Mouse (Mus musculus): ENCODE data around the gene Thoc7. TPM values are rescaled to one million over a fixed set of nuclear protein-coding genes. Genes with fewer than 3 reads are reported as not detected.

The Thoc7 gene
- 191 and 193 TPM in 2 replicates for polyA plus RNA-seq (2016; fragmentation: Nextera tagmentation; extraction: Ambion mirVana)

- Histone ChIP-seq H3K9me3 (no peaks in the 10 kb centered on the region), H3K4me3 (peak within 1 kb of the TSS; percentile 87), H3K4me2 (replicated peaks) (peak within 1 kb of the TSS; percentile 65), H3K27me3 (no peaks in the 10 kb centered on the region), H3K9ac (peak within 1 kb of the TSS; percentile 99), H3K4me1 (peaks cover 12% of the 10 kb centered on the region), H3K27ac (peak within 1 kb of the TSS; percentile 91), H3K36me3 (no peaks in the 10 kb centered on the region)
- 5% methylated on average over 43 of the region's 56 CpGs for whole genome bisulfite sequencing
- ATAC-seq (ENCODE audit: insufficient number of reproducible peaks, insufficient read depth, low FRiP score, low TSS enrichment), result peak; percentile 37; the same call in 1 of the 2 replicates
Measured at GRCm38 (mm10) chr14:13961401-13962112, at the start of gene Thoc7, which contains the start of gene Atxn7. Gene Thoc7 (minus strand): TSS chr14:13961852. Gene Atxn7 (plus strand): TSS chr14:13961440.

- Histone ChIP-seq H3K4me3 (no peak overlapping the region), H3K9me3 (no peaks in the 10 kb centered on the region), H3K27ac (no peak overlapping the region), H3K36me3 (no peaks in the 10 kb centered on the region), H3K4me2 (replicated peaks) (no peak overlapping the region), H3K4me1 (peaks cover 13% of the 10 kb centered on the region; the same call in 1 of the 2 replicates), H3K9ac (no peak overlapping the region), H3K27me3 (no peaks in the 10 kb centered on the region)
- ATAC-seq (ENCODE audit: insufficient number of reproducible peaks, insufficient read depth, low FRiP score, low TSS enrichment), result no peak
- WGBS, result 75% methylated on average over 6 of the region's 6 CpGs
Measured at GRCm38 (mm10) chr14:14009712-14010111, 48.1 kb upstream of the Thoc7 start.

- no peak overlapping the region for H3K9ac ChIP-seq
- H3K27me3 ChIP-seq, result no peaks in the 10 kb centered on the region
- no peak overlapping the region for H3K27ac ChIP-seq
- no peak overlapping the region for H3K4me3 ChIP-seq
- H3K4me2 ChIP-seq (replicated peaks), result no peak overlapping the region
- WGBS, result 95% methylated on average over 7 of the region's 7 CpGs
- H3K4me1 ChIP-seq, result no peaks in the 10 kb centered on the region
- no peaks in the 10 kb centered on the region for H3K9me3 ChIP-seq
- no peak for ATAC-seq (ENCODE audit: insufficient number of reproducible peaks, insufficient read depth, low FRiP score, low TSS enrichment)
- H3K36me3 ChIP-seq, result no peaks in the 10 kb centered on the region
Measured at GRCm38 (mm10) chr14:14002771-14003170, 41.1 kb upstream of the Thoc7 start.

- no peak overlapping the region for H3K9ac ChIP-seq
- no peak for ATAC-seq (ENCODE audit: insufficient number of reproducible peaks, insufficient read depth, low FRiP score, low TSS enrichment)
- H3K4me2 ChIP-seq (replicated peaks), result no peak overlapping the region
- H3K36me3 ChIP-seq, result no peaks in the 10 kb centered on the region
- no peak overlapping the region for H3K4me3 ChIP-seq
- 72% methylated on average over 9 of the region's 9 CpGs for WGBS
- H3K27ac ChIP-seq, result no peak overlapping the region
- H3K9me3 ChIP-seq, result no peaks in the 10 kb centered on the region
- H3K4me1 ChIP-seq, result no peaks in the 10 kb centered on the region
- H3K27me3 ChIP-seq, result no peaks in the 10 kb centered on the region
Measured at GRCm38 (mm10) chr14:13995206-13996097, 33.8 kb upstream of the Thoc7 start.

GRCm38 (mm10) chr14:13990741-13991140, 29.1 kb upstream of the Thoc7 start:
- no peak overlapping the region for H3K9ac ChIP-seq
- H3K4me1 ChIP-seq, result no peaks in the 10 kb centered on the region
- H3K4me2 ChIP-seq (replicated peaks), result no peak overlapping the region
- no peaks in the 10 kb centered on the region for H3K36me3 ChIP-seq
- H3K4me3 ChIP-seq, result no peak overlapping the region
- WGBS, result 84% methylated on average over 3 of the region's 3 CpGs
- ATAC-seq (ENCODE audit: insufficient number of reproducible peaks, insufficient read depth, low FRiP score, low TSS enrichment), result no peak
- no peaks in the 10 kb centered on the region for H3K27me3 ChIP-seq
- H3K27ac ChIP-seq, result no peak overlapping the region
- no peaks in the 10 kb centered on the region for H3K9me3 ChIP-seq

GRCm38 (mm10) chr14:13988397-13988796, 26.7 kb upstream of the Thoc7 start:
- H3K9ac ChIP-seq, result no peak overlapping the region
- H3K27ac ChIP-seq, result no peak overlapping the region
- H3K4me3 ChIP-seq, result no peak overlapping the region
- WGBS, result 64% methylated on average over 2 of the region's 2 CpGs
- no peaks in the 10 kb centered on the region for H3K4me1 ChIP-seq
- H3K36me3 ChIP-seq, result no peaks in the 10 kb centered on the region
- no peak for ATAC-seq (ENCODE audit: insufficient number of reproducible peaks, insufficient read depth, low FRiP score, low TSS enrichment)
- no peak overlapping the region for H3K4me2 ChIP-seq (replicated peaks)
- no peaks in the 10 kb centered on the region for H3K27me3 ChIP-seq
- no peaks in the 10 kb centered on the region for H3K9me3 ChIP-seq

- Histone ChIP-seq H3K4me1 (no peaks in the 10 kb centered on the region), H3K27ac (no peak overlapping the region), H3K4me2 (replicated peaks) (no peak overlapping the region), H3K4me3 (no peak overlapping the region), H3K9ac (no peak overlapping the region), H3K27me3 (no peaks in the 10 kb centered on the region), H3K9me3 (no peaks in the 10 kb centered on the region), H3K36me3 (no peaks in the 10 kb centered on the region)
- no peak for ATAC-seq (ENCODE audit: insufficient number of reproducible peaks, insufficient read depth, low FRiP score, low TSS enrichment)
- 53% methylated on average over 2 of the region's 2 CpGs for WGBS
Measured at GRCm38 (mm10) chr14:13982174-13982573, 20.5 kb upstream of the Thoc7 start.

DNA sequence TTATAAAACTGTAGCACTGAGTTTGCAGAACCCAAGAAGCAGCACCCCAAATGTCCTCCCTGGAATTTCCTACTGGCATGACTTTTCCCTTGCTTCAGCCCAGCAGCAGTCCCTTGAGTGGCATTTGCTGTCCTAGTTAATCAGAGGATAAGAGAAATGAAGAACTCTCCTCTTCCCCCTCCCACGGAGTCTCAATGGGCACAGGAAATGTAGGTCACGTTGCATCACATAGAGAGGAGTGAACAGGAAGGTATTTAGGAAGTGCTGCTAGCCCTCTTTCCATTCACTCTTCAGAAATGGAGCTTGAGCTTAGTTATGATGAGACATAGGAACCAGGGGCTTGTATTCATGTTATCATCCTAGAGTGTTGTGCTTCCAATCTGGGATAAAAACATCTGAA, 19.6 kb upstream of the Thoc7 start:
- Histone ChIP-seq H3K4me3 (no peak overlapping the region), H3K9me3 (no peaks in the 10 kb centered on the region), H3K4me2 (replicated peaks) (no peak overlapping the region), H3K36me3 (no peaks in the 10 kb centered on the region), H3K27me3 (no peaks in the 10 kb centered on the region), H3K27ac (no peak overlapping the region), H3K9ac (no peak overlapping the region), H3K4me1 (no peaks in the 10 kb centered on the region)
- no peak for ATAC-seq (ENCODE audit: insufficient number of reproducible peaks, insufficient read depth, low FRiP score, low TSS enrichment)
- 20% methylated on average over 2 of the region's 2 CpGs for WGBS

DNA sequence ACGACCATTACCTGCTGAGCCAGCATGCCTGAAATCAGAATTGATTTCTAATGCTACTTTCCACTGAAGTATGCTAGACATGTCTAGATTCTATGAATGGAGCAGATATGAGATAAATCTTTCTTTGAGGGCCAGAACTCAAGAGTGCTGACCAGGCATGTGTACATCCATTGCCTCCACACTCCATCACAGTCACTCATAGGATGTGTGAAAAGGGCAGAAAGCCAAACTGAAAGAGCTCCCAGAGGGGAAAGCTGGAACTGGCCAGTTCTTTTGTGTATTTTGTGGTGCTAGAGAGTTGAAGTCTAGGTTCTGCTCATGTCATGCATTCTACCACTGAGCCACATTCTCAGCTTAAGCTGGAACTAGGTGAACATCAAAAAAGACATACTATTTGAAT, 15.8 kb upstream of the Thoc7 start:
- WGBS, result 79% methylated on average over 1 of the region's 1 CpGs
- no peak overlapping the region for H3K9ac ChIP-seq
- no peak overlapping the region for H3K4me2 ChIP-seq (replicated peaks)
- H3K27me3 ChIP-seq, result no peaks in the 10 kb centered on the region
- no peak for ATAC-seq (ENCODE audit: insufficient number of reproducible peaks, insufficient read depth, low FRiP score, low TSS enrichment)
- no peaks in the 10 kb centered on the region for H3K9me3 ChIP-seq
- no peaks in the 10 kb centered on the region for H3K36me3 ChIP-seq
- H3K27ac ChIP-seq, result no peak overlapping the region
- H3K4me1 ChIP-seq, result no peaks in the 10 kb centered on the region
- H3K4me3 ChIP-seq, result no peak overlapping the region

GRCm38 (mm10) chr14:13971644-13972234, 10.1 kb upstream of the Thoc7 start:
- Histone ChIP-seq H3K9ac (no peak overlapping the region), H3K4me1 (no peaks in the 10 kb centered on the region), H3K9me3 (no peaks in the 10 kb centered on the region), H3K27ac (no peak overlapping the region), H3K36me3 (no peaks in the 10 kb centered on the region), H3K4me3 (no peak overlapping the region), H3K27me3 (no peaks in the 10 kb centered on the region), H3K4me2 (replicated peaks) (no peak overlapping the region)
- no peak for ATAC-seq (ENCODE audit: insufficient number of reproducible peaks, insufficient read depth, low FRiP score, low TSS enrichment)
- 56% methylated on average over 6 of the region's 6 CpGs for WGBS

DNA sequence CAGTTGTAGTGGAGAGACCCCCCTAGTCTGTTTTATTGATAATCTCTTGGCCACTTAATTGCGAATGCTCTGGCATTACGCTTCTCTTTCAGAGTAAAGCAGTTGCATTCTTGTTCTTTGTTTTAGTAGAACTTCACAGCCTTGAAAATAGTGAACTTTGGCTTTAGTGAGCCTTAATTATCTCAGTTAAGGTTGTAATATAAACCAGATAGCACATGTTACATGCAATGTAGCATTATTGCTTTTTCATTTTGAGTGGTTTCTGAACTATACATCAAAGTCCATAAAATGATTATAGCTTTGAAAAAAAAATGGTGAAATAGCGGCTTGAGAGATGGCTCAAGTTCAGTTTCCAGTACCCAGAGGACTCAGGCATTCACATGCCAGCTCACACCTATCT, 8.9 kb upstream of the Thoc7 start:
- no peak overlapping the region for H3K4me2 ChIP-seq (replicated peaks)
- 81% methylated on average over 3 of the region's 3 CpGs for WGBS
- H3K27ac ChIP-seq, result no peak overlapping the region
- no peak overlapping the region for H3K4me3 ChIP-seq
- H3K9me3 ChIP-seq, result no peaks in the 10 kb centered on the region
- H3K36me3 ChIP-seq, result no peaks in the 10 kb centered on the region
- no peak overlapping the region for H3K9ac ChIP-seq
- H3K27me3 ChIP-seq, result no peaks in the 10 kb centered on the region
- H3K4me1 ChIP-seq, result no peaks in the 10 kb centered on the region
- no peak for ATAC-seq (ENCODE audit: insufficient number of reproducible peaks, insufficient read depth, low FRiP score, low TSS enrichment)

Data from embryonic facial prominence, embryonic 12.5 days (tissue).